Mouse (Mus musculus): ENCODE measurements around the gene Gm28053.
A peak's percentile ranks its signal among the peaks of the same experiment; 100 is the strongest.

The Gm28053 gene

GRCm38 (mm10) chr6:48692962-48693361 lies 25.4 kb upstream of the Gm28053 start:
- no peak for DNase-seq

GRCm38 (mm10) chr6:48696830-48697554 lies 21.4 kb upstream of the Gm28053 start:
- DNase-seq = no peak

GRCm38 (mm10) chr6:48697555-48697930 lies 20.9 kb upstream of the Gm28053 start:
- DNase-seq = no peak

- no peak for DNase-seq
Observed at GRCm38 (mm10) chr6:48698066-48698856, 20.1 kb upstream of the Gm28053 start.

- no peak for DNase-seq
Observed at GRCm38 (mm10) chr6:48698888-48699287, 19.5 kb upstream of the Gm28053 start.

GRCm38 (mm10) chr6:48700251-48701075 lies 17.9 kb upstream of the Gm28053 start:
- no peak for DNase-seq

DNA sequence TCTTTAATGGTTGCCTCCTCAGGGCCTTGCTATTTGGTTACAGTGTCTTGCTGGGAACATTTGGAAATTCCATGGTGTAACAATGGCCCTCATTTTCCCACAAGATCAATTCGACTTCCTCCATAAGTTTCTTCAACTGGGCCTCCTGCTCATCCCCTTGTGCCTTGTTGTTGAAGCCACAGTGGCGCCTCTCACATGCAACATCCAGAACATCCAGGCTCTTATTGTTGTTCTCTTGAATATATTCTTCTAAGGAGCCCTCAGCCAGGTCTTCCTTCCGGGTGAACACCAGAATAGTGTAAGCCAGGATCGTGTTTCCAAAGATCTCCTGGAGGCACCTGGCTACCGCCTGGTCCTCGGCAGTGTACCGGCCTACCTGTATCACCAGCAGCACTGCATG lies 16.3 kb upstream of the Gm28053 start:
- no peak for DNase-seq

GRCm38 (mm10) chr6:48702601-48703000 lies 15.8 kb upstream of the Gm28053 start:
- no peak for DNase-seq

- DNase-seq = no peak
Observed at GRCm38 (mm10) chr6:48704146-48704545, 14.3 kb upstream of the Gm28053 start.

GRCm38 (mm10) chr6:48706130-48706529 lies 12.3 kb upstream of the Gm28053 start:
- no peak for DNase-seq

- DNase-seq = peak in 1 of 2 experiments; percentile 8
Observed at GRCm38 (mm10) chr6:48720326-48720725, 1.9 kb downstream of the Gm28053 start.

GRCm38 (mm10) chr6:48723468-48723867 lies 5.1 kb downstream of the Gm28053 start:
- DNase-seq = no peak

- peak in 1 of 2 experiments; percentile 12 for DNase-seq
Observed at GRCm38 (mm10) chr6:48725476-48725875, 7.1 kb downstream of the Gm28053 start.

DNA sequence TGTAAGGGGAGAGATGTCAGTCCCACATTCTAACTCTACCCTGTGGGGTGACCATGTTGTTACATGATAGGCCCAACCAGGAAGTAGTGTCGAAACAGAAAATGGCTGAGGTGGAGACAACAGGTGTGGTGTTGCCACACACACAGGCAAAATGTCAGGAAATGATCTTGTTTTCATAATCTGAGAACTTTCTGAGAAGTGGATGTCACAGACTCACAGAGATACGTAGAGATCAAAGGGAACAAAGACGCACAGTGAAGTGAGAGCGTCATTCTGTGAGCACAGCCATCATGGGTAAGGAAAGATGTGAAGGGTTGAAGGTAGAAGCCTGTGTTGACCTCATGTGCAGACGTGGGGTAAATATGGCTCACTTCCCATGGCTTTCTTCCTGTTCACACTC lies 9.4 kb downstream of the Gm28053 start:
- no peak for DNase-seq

DNA sequence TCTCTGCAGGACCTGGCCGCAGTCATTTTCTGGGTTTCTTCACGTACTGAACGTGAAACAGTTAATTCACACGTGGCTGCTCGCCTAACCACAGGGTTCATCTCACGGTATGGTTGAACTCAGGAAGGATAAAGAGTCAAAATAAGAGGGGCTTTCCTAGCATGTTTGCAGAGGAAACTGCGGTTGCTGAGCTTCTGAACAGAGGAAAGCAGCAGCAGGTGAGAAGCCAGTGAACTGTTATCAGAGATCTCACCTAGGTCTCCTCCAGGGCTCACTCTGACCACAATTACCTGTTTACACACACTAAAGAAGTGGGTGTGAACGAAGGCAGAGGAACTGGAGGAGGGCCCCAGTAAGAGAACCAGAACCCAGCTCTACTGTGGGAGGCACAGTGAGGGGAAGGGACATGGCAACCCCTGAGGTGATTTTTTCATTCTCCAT lies 14.5 kb downstream of the Gm28053 start:
- no peak for DNase-seq

DNA sequence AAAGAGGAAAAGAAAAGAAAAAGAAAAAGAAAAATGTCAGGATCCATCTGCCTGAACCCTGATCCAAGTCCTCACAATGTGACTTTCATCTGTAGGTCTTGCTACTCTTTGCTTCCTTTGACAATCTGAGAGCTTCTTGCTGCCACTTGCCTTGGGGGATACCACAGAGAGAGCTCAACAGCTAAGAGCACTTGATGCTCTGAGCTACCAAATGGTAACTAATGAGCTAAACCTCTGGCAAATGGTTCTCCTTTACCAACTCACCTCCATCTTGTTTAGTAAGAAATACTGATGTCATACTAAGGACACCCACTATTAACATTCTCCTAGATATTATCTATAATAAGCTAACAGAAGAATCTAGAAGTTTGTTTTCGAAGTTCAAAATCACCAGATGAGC lies 15.3 kb downstream of the Gm28053 start:
- DNase-seq = no peak

DNA sequence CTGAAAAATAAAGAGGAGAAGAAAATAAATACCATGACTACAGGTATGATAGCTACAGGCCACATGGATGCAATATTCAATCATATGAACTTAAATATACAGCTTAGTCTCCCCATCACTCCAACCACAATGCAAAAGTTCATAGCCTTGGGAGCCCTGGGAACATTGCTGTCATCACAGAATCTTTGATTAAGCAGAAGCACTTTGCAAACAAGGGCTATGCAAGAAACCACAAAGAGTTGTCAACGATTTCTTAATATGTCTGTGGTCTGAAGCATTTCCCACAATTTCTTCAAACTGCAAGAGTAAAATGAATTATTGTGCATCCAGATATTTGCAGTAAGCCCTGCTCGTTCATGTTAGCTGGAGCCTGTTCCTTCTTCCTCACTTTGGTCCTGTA lies 18.6 kb downstream of the Gm28053 start:
- no peak for DNase-seq

DNA sequence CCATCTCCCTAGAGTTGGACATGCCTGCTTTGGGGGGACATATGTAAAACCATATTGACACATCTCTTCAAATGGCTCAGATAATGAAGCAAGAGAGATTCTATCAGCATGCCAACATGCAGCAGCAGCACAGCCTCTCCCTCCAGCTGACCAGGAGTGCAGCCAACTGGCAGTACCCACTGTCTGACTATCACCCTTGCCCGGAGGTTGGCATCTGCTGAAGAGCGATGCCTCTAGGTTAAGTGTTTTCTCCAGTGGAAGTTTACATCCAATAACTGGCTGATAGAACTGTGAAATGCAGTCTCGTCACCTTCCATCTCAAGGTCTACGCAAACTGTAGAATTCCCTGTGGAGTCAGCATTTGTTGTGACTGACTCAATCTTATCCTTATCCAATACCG lies 19.3 kb downstream of the Gm28053 start:
- peak in 1 of 2 experiments; percentile 26 for DNase-seq

GRCm38 (mm10) chr6:48738961-48739779 lies 20.8 kb downstream of the Gm28053 start, which contains the start of gene Gimap1:
Gene Gimap1, plus strand, starts transcription at chr6:48739054.
- no peak for DNase-seq

DNA sequence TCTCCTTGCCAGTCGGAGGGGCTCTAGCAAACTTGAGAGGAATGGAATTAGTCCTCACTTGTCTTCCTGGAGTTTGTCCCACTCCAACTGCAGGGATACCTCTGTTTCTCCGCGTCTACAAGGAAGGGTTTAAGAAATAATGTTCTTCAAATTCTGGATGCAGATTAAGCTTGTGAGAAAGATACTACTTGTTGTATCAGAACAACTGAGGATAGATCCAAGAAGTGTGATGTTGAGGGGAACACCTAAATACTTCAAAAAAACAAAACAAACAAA lies 21.3 kb downstream of the Gm28053 start:
- DNase-seq = no peak

DNA sequence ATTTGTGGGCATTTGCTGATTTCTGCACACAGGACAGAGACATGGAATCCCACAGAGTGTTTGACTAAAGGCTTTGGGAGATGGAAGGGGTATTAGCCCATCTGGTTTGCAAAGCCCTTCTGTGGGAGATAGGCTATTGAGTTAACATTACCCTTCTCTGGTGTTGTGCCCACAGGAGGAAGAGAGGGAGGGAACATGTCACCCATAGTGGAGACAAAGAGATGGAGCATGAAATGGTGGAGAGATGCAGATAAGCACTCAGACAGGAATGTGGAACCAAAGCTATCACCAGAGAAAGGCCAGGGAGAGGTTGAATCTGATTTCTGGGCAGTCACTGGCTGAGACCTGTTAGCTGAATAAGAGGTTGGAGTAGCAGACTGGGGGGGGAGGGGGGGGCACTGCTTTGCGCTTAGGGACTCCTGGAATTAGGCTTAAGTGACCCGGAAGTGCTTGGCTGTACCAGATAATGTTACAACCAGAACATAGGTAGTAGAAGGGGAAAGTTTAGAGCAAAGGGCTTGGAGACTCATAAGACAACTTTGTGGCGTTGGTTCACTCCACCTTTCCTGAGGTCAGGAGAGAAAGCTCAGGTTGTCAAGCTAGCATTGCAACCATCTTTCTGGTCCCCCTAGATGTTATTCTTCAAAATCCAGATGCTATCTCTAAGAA lies 22.2 kb downstream of the Gm28053 start:
- DNase-seq = no peak

DNA sequence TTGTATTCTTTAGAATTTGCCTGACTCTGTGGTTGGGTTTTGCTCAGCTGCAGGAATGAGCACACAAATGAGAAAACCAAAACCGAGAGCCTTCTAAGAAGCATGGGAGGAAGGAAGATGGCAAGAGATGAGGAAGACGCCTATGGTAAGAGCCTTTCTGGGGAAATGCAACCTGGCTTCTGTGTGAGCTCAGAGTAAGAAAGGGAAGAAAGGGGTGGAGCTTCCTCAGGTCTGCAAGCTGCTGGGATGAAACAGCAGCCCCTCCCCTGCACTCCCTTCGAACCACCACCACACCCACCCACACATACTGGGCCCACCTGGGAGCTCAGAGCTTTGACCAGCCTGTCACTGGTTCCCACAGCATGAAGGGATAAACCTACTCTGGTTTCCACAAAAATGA lies 22.9 kb downstream of the Gm28053 start:
- no peak for DNase-seq
